Mouse (Mus musculus): Measurements from ENCODE around the gene Gsta2. TPM values are rescaled to one million over a fixed set of nuclear protein-coding genes. Genes with fewer than 3 reads are reported as not detected.
"Not testable (repeated sequence)": the region's sequence is repeated elsewhere in the genome, so short reads cannot be mapped to it uniquely, and the experiment has no call there.

Gene Gsta2
- polyA plus RNA-seq, 1 experiment from 2014 or later, result not detected

DNA sequence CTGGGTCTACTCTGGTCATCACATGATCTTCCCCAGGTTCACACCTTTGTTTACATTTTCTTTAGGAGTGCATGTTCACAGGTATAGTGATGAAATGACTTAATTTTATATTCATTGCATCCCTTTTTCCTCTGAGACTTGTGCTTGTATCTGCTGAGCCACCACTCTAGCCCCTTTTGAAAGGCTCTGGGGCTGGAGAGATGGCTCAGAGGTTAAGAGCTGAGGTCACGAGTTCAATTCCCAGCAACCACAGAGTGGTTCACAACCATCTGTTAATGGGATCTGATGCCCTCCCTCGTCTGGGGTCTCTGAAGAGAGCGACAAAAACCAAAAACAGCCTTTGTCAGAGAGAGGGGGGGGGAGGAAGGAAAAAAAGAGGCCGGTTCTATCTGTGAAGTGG is 19.9 kb upstream of the Gsta2 start:
- no peak overlapping the region for H3K4me3 ChIP-seq
- DNase-seq (ENCODE audit: low spot score), result no peak
- H3K36me3 ChIP-seq, result no peaks in the 10 kb centered on the region
- H3K9me3 ChIP-seq, result no peaks in the 10 kb centered on the region
- WGBS, result 63% methylated on average over 4 of the region's 4 CpGs
- H3K27me3 ChIP-seq (ENCODE audit: insufficient read depth, poor library complexity, severe bottlenecking), result peaks cover 13% of the 10 kb centered on the region; the same call in 1 of the 2 replicates
- no peak overlapping the region for H3K27ac ChIP-seq
- peaks cover 15% of the 10 kb centered on the region for H3K4me1 ChIP-seq

DNA sequence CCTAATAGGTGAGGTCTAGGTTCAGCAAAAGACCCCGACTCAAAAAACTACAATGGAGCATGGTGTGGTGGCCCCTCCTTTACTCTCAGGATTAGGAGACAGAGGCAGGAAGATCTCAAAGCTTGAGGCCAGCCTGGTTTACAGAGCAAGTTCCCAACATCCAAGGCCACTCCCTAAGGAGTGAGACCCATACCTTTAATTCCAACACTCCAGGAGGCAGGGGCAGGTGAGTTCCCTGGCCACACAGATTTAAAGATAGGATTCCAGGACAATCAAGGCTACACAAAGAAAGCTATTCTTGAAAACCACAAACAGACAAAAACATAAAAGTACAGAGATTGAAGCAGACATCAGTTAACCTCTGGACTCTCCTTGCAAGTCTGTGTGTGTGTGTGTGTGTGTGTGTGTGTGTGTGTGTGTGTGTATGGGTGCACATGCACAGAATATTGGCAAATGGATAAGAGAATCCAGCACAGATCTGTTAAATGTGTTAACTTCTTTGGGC is 19.3 kb upstream of the Gsta2 start:
- Histone ChIP-seq H3K27ac (no peak overlapping the region), H3K4me3 (no peak overlapping the region), H3K4me1 (peaks cover 15% of the 10 kb centered on the region), H3K9me3 (no peaks in the 10 kb centered on the region), H3K27me3 (ENCODE audit: insufficient read depth, poor library complexity, severe bottlenecking) (peaks cover 13% of the 10 kb centered on the region; the same call in 1 of the 2 replicates), H3K36me3 (no peaks in the 10 kb centered on the region)
- 74% methylated on average over 1 of the region's 1 CpGs for WGBS
- no peak for DNase-seq (ENCODE audit: low spot score)

DNA sequence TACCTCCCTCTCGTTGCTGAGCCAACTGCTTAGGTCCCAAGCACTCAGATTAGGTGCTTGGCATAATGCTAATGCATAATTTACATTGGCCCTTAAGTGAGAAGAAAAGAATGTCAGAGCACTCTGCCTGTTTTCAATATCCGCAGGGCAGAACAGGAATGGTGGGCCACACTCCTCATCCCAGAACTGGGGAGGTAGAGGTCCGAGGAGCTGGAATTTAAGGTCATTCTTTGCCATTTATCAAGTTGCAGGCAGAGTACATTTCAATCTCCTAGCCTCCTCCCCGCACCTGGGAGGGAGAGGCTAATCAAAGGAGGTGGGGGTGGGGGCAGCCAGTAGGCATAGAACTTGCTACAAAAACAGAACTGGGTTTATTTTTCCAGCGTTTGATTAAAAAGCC is 18.8 kb upstream of the Gsta2 start:
- Histone ChIP-seq H3K4me1 (peaks cover 15% of the 10 kb centered on the region), H3K36me3 (no peaks in the 10 kb centered on the region), H3K9me3 (no peaks in the 10 kb centered on the region), H3K27ac (no peak overlapping the region), H3K4me3 (no peak overlapping the region), H3K27me3 (ENCODE audit: insufficient read depth, poor library complexity, severe bottlenecking) (peaks cover 13% of the 10 kb centered on the region; the same call in 1 of the 2 replicates)
- no peak for DNase-seq (ENCODE audit: low spot score)
- WGBS, result 46% methylated on average over 5 of the region's 5 CpGs

GRCm38 (mm10) chr9:78372827-78373504 is 17.4 kb upstream of the Gsta2 start:
- peaks cover 10% of the 10 kb centered on the region; the same call in 1 of the 2 replicates for H3K27me3 ChIP-seq (ENCODE audit: insufficient read depth, poor library complexity, severe bottlenecking)
- no peak overlapping the region for H3K4me3 ChIP-seq
- 61% methylated on average over 10 of the region's 10 CpGs for WGBS
- no peak for DNase-seq (ENCODE audit: low spot score)
- no peak overlapping the region for H3K27ac ChIP-seq
- no peaks in the 10 kb centered on the region for H3K9me3 ChIP-seq
- peaks cover 9% of the 10 kb centered on the region for H3K4me1 ChIP-seq
- no peaks in the 10 kb centered on the region for H3K36me3 ChIP-seq

DNA sequence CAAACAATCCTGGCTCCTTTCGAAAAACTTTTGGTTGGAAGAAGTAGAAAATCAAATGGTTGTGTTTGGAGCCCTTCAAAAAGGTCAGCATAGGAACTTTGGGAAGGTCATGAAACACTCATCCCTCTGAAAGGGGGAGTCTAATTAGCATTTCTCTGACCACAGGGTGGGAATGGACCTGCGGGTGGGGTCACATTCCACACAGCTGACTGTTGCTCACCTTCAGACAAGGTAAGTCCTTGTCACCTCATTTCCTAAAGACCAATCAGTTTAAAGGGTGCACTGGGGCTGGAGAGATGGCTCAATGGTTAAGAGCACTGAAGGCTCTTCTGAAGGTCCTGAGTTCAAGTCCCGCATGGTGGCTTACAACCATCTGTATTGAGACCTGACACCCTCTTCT is 15.9 kb upstream of the Gsta2 start:
- no peak overlapping the region for H3K4me3 ChIP-seq
- WGBS, result 91% methylated on average over 3 of the region's 3 CpGs
- no peaks in the 10 kb centered on the region for H3K36me3 ChIP-seq
- DNase-seq (ENCODE audit: low spot score), result no peak
- H3K9me3 ChIP-seq, result no peaks in the 10 kb centered on the region
- peaks cover under 1% of the 10 kb centered on the region; the same call in 1 of the 2 replicates for H3K27me3 ChIP-seq (ENCODE audit: insufficient read depth, poor library complexity, severe bottlenecking)
- no peak overlapping the region for H3K27ac ChIP-seq
- H3K4me1 ChIP-seq, result peaks cover 5% of the 10 kb centered on the region; the same call in 1 of the 2 replicates

DNA sequence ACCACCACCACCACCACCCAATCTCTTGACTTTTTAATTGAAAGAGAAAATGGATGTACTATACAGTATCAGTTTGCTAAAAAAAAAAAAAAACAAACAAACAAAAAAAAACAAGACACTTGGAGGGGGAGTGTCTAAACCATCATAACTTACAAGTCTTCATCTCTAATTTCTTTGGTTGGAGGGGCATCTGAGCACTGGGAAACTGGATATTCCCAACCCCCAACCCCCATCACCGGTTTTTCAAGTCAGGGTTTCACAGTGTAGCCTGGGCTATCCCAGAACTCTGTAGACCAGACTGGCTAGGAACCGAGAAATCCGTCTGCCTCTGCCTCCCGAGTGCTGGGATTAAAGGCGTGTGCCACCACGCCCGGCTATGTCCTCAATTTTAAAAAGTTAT is 14.2 kb upstream of the Gsta2 start:
- WGBS, result 83% methylated on average over 7 of the region's 7 CpGs
- no peaks in the 10 kb centered on the region for H3K36me3 ChIP-seq
- peaks cover 5% of the 10 kb centered on the region; the same call in 1 of the 2 replicates for H3K4me1 ChIP-seq
- no peak overlapping the region for H3K27ac ChIP-seq
- no peak for DNase-seq (ENCODE audit: low spot score)
- no peaks in the 10 kb centered on the region for H3K9me3 ChIP-seq
- H3K4me3 ChIP-seq, result no peak overlapping the region
- no peaks in the 10 kb centered on the region for H3K27me3 ChIP-seq (ENCODE audit: insufficient read depth, poor library complexity, severe bottlenecking)

- H3K27ac ChIP-seq, result no peak overlapping the region
- H3K4me1 ChIP-seq, result peaks cover 5% of the 10 kb centered on the region; the same call in 1 of the 2 replicates
- DNase-seq (ENCODE audit: low spot score), result no peak
- no peaks in the 10 kb centered on the region for H3K36me3 ChIP-seq
- no peaks in the 10 kb centered on the region for H3K27me3 ChIP-seq (ENCODE audit: insufficient read depth, poor library complexity, severe bottlenecking)
- H3K4me3 ChIP-seq, result no peak overlapping the region
- no peaks in the 10 kb centered on the region for H3K9me3 ChIP-seq
- WGBS, result 84% methylated on average over 2 of the region's 2 CpGs
Observed at GRCm38 (mm10) chr9:78369349-78369748, 13.8 kb upstream of the Gsta2 start.

DNA sequence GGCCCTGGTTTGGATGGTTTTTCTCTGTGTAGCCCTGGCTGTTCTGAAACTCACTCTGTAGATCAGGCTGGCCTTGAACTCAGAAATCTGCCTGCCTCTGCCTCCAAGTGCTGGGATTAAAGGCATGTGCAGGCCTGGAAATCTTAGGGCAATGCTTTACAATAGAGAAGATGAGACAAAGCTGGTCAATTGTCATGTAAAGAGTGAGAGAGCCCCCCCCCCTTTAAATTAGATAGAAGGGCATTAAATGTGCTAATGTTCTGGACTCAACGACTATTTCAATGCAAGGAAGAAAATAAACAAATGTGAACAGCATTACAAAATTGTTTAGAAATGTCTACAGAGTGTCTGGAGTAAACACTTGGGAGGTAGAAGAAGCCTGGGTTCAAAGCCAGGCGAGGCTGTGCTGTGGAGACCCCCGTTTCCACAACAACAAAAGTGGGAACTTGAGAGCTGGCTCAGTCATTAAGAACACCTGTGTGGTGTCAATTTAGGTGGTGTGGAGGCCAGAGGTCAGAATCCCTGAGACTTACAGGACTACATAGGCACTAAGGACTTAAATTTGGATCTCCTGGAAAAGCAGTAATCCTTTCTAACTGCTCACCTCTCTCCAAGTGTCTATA is 13.2 kb upstream of the Gsta2 start:
- H3K4me3 ChIP-seq, result no peak overlapping the region
- WGBS, result 80% methylated on average over 3 of the region's 3 CpGs
- no peaks in the 10 kb centered on the region for H3K27me3 ChIP-seq (ENCODE audit: insufficient read depth, poor library complexity, severe bottlenecking)
- H3K36me3 ChIP-seq, result no peaks in the 10 kb centered on the region
- H3K27ac ChIP-seq, result no peak overlapping the region
- H3K4me1 ChIP-seq, result peaks cover 5% of the 10 kb centered on the region; the same call in 1 of the 2 replicates
- DNase-seq (ENCODE audit: low spot score), result no peak
- H3K9me3 ChIP-seq, result no peaks in the 10 kb centered on the region

- not testable (repeated sequence) for H3K27ac ChIP-seq; H3K4me3 ChIP-seq; DNase-seq (ENCODE audit: low spot score); H3K9me3 ChIP-seq; H3K27me3 ChIP-seq (ENCODE audit: insufficient read depth, poor library complexity, severe bottlenecking); H3K36me3 ChIP-seq; H3K4me1 ChIP-seq
- 86% methylated on average over 16 of the region's 16 CpGs for WGBS
Observed at GRCm38 (mm10) chr9:78367959-78368358, 12.4 kb upstream of the Gsta2 start, which contains the start of gene Dppa5a. Gene Dppa5a, minus strand, starts transcription at chr9:78368177.

DNA sequence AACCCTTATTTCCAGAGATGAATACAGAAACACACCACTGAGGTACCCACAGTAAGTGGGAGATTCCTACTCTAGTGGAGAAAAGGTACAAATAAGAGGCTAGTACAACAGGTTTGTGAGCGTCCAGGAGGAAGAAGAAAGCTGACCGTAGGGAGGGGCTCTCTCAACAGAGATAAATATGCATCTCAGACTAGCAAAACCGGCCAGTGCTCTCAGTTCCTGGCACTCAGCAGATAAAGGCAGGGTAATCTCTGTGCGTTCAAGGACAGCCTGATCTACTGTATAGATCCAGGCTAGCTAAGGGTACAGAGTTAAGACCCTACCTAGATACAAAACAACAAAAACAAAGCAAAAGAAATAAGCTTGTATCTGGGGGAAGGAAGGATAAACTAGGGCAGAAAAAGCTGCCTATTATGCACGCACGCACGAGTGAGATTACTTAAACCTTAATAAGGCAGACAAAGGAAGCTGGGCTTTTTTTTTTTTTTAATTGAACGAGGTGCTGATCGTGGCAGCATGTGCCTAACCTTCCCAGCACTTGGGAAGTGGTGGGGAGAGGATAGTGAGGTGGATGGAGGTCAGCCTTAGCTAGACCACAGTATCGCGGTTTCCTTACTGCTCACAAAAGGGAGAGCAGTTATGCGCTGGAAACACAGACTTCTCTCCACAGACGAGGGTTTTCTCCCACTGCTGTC is 10.4 kb upstream of the Gsta2 start:
- Histone ChIP-seq H3K4me3 (no peak overlapping the region), H3K36me3 (no peaks in the 10 kb centered on the region), H3K27ac (no peak overlapping the region), H3K9me3 (no peaks in the 10 kb centered on the region), H3K4me1 (no peaks in the 10 kb centered on the region), H3K27me3 (ENCODE audit: insufficient read depth, poor library complexity, severe bottlenecking) (no peaks in the 10 kb centered on the region)
- 52% methylated on average over 13 of the region's 13 CpGs for WGBS
- no peak for DNase-seq (ENCODE audit: low spot score)

DNA sequence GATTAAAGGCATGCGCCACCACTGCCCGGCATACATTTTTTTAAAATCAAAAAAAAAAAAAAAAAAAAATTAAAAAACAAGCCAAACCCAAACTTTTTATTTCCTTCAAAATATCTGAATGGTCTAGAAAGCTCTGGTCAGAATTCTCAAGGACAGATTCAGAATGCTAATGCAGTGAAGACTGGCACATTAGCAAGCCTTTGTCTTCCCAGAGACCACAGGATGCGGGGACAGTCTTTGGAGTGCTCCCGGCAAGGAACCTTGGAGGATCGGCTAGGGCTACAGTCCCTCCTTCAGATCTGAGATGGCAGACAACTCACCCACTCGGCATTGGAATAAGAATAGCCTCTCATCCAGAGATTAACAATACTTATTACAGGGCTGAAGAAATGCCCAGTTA is 9.1 kb upstream of the Gsta2 start:
- no peaks in the 10 kb centered on the region for H3K4me1 ChIP-seq
- H3K4me3 ChIP-seq, result no peak overlapping the region
- H3K36me3 ChIP-seq, result no peaks in the 10 kb centered on the region
- 88% methylated on average over 6 of the region's 6 CpGs for WGBS
- DNase-seq (ENCODE audit: low spot score), result no peak
- H3K27me3 ChIP-seq (ENCODE audit: insufficient read depth, poor library complexity, severe bottlenecking), result no peaks in the 10 kb centered on the region
- no peaks in the 10 kb centered on the region for H3K9me3 ChIP-seq
- H3K27ac ChIP-seq, result no peak overlapping the region

- H3K4me3 ChIP-seq, result no peak overlapping the region
- no peaks in the 10 kb centered on the region for H3K4me1 ChIP-seq
- H3K9me3 ChIP-seq, result no peaks in the 10 kb centered on the region
- no peak for DNase-seq (ENCODE audit: low spot score)
- WGBS, result 72% methylated on average over 6 of the region's 6 CpGs
- H3K36me3 ChIP-seq, result no peaks in the 10 kb centered on the region
- H3K27ac ChIP-seq, result no peak overlapping the region
- H3K27me3 ChIP-seq (ENCODE audit: insufficient read depth, poor library complexity, severe bottlenecking), result no peaks in the 10 kb centered on the region
Observed at GRCm38 (mm10) chr9:78363374-78363773, 7.8 kb upstream of the Gsta2 start.

GRCm38 (mm10) chr9:78360484-78360872 is 4.9 kb upstream of the Gsta2 start:
- no peak for DNase-seq (ENCODE audit: low spot score)
- no peaks in the 10 kb centered on the region for H3K9me3 ChIP-seq
- H3K4me3 ChIP-seq, result no peak overlapping the region
- no peaks in the 10 kb centered on the region for H3K36me3 ChIP-seq
- H3K27me3 ChIP-seq (ENCODE audit: insufficient read depth, poor library complexity, severe bottlenecking), result no peaks in the 10 kb centered on the region
- 24% methylated on average over 2 of the region's 2 CpGs for WGBS
- no peaks in the 10 kb centered on the region for H3K4me1 ChIP-seq
- no peak overlapping the region for H3K27ac ChIP-seq

Measured in heart, embryonic 10.5 days (tissue).